Mouse (Mus musculus): ENCODE results near the gene Sdk2.

The Sdk2 gene

GRCm38 (mm10) chr11:113993921-113994320 lies 72.9 kb downstream of the Sdk2 start:
- in situ Hi-C loops (cut with MboI; ENCODE audit: low sequenced_read_pairs): no loop called here

GRCm38 (mm10) chr11:113992894-113993293 lies 74.0 kb downstream of the Sdk2 start:
- in situ Hi-C loops (cut with MboI; ENCODE audit: low sequenced_read_pairs): no loop called here

GRCm38 (mm10) chr11:113991886-113992285 lies 75.0 kb downstream of the Sdk2 start:
- in situ Hi-C loops (cut with MboI; ENCODE audit: low sequenced_read_pairs): no loop called here

- in situ Hi-C loops (cut with MboI; ENCODE audit: low sequenced_read_pairs): no loop called here
Measured at GRCm38 (mm10) chr11:113990466-113990865, 76.4 kb downstream of the Sdk2 start.

GRCm38 (mm10) chr11:113990065-113990464 lies 76.8 kb downstream of the Sdk2 start:
- in situ Hi-C loops (cut with MboI; ENCODE audit: low sequenced_read_pairs): no loop called here

GRCm38 (mm10) chr11:113985826-113986416 lies 80.9 kb downstream of the Sdk2 start:
- in situ Hi-C loops (cut with MboI; ENCODE audit: low sequenced_read_pairs): no loop called here

- in situ Hi-C loops (cut with MboI; ENCODE audit: low sequenced_read_pairs): no loop called here
Measured at GRCm38 (mm10) chr11:113981732-113982503, 84.9 kb downstream of the Sdk2 start.

- in situ Hi-C loops (cut with MboI; ENCODE audit: low sequenced_read_pairs): no loop called here
Measured at GRCm38 (mm10) chr11:113981088-113981487, 85.8 kb downstream of the Sdk2 start.

- in situ Hi-C loops (cut with MboI; ENCODE audit: low sequenced_read_pairs): no loop called here
Measured at GRCm38 (mm10) chr11:113978318-113978717, 88.5 kb downstream of the Sdk2 start.

GRCm38 (mm10) chr11:113975667-113975970 lies 91.2 kb downstream of the Sdk2 start:
- in situ Hi-C loops (cut with MboI; ENCODE audit: low sequenced_read_pairs): no loop called here

GRCm38 (mm10) chr11:113974876-113975666 lies 91.8 kb downstream of the Sdk2 start:
- in situ Hi-C loops (cut with MboI; ENCODE audit: low sequenced_read_pairs): no loop called here

- in situ Hi-C loops (cut with MboI; ENCODE audit: low sequenced_read_pairs): no loop called here
Measured at GRCm38 (mm10) chr11:113972517-113972872, 94.4 kb downstream of the Sdk2 start.

- in situ Hi-C loops (cut with MboI; ENCODE audit: low sequenced_read_pairs): no loop called here
Measured at GRCm38 (mm10) chr11:113971609-113972516, 95.0 kb downstream of the Sdk2 start.

GRCm38 (mm10) chr11:113970026-113970425 lies 96.8 kb downstream of the Sdk2 start:
- in situ Hi-C loops (cut with MboI; ENCODE audit: low sequenced_read_pairs): no loop called here

- in situ Hi-C loops (cut with MboI; ENCODE audit: low sequenced_read_pairs): no loop called here
Measured at GRCm38 (mm10) chr11:113965214-113965613, 101.6 kb downstream of the Sdk2 start.

GRCm38 (mm10) chr11:113962751-113963150 lies 104.1 kb downstream of the Sdk2 start:
- in situ Hi-C loops (cut with MboI; ENCODE audit: low sequenced_read_pairs): no loop called here

GRCm38 (mm10) chr11:113951616-113951988 lies 115.2 kb downstream of the Sdk2 start:
- in situ Hi-C loops (cut with MboI; ENCODE audit: low sequenced_read_pairs): no loop called here

GRCm38 (mm10) chr11:113950904-113951615 lies 115.8 kb downstream of the Sdk2 start:
- in situ Hi-C loops (cut with MboI; ENCODE audit: low sequenced_read_pairs): no loop called here

GRCm38 (mm10) chr11:113948676-113949075 lies 118.2 kb downstream of the Sdk2 start:
- in situ Hi-C loops (cut with MboI; ENCODE audit: low sequenced_read_pairs): no loop called here

- in situ Hi-C loops (cut with MboI; ENCODE audit: low sequenced_read_pairs): no loop called here
Measured at GRCm38 (mm10) chr11:113942101-113942735, 124.6 kb downstream of the Sdk2 start.

Measured in CH12F3 (cell line).